Mouse (Mus musculus) heart, postnatal 0 days (tissue): ENCODE results near the gene Rdh14.

Experiments
- CTCF ChIP-seq: IDR thresholded peaks from 2 replicates; pipeline ENCODE4 v1.5.1; 2016; ENCODE audit warnings: antibody characterized with exemption, control low read depth, low read depth
- EP300 ChIP-seq: IDR thresholded peaks from 2 replicates; pipeline ENCODE4 v1.6.1; 2016; ENCODE audit warnings: antibody characterized with exemption, low read depth

GRCm38 (mm10) chr12:10369673-10370072 is 20.9 kb upstream of the Rdh14 start, which contains the start of gene Nt5c1b:
- TF ChIP-seq EP300 (no peak), CTCF (no peak)
